Mouse (Mus musculus): ENCODE results near the gene Cd300lg.

GRCm38 (mm10) chr11:102008372-102008771 lies 32.9 kb upstream of the Cd300lg start:
- TF ChIP-seq CTCF (IDR thresholded peaks at IDR 0.05) (no peak), POLR2A (IDR thresholded peaks at IDR 0.05; ENCODE audit: insufficient read depth, low read depth, low read length) (no peak)

All from heart, adult 2 months (tissue).